Mouse (Mus musculus) stomach, postnatal 0 days (tissue): ENCODE measurements at regions not wholly inside any gene's neighbourhood (a gene's known extent, or its start where the extent isn't known, plus 50 kb on each side); places are given as distances from the start of the nearest gene placed in this dataset.

Experiments used
- CTCF ChIP-seq: IDR thresholded peaks from 2 replicates; pipeline ENCODE4 v1.5.1; 2016; ENCODE audit warnings: antibody characterized with exemption, low read depth, mild to moderate bottlenecking, moderate library complexity
- EP300 ChIP-seq: optimal IDR thresholded peaks from 2 replicates; pipeline ENCODE3; 2016; ENCODE audit warnings: antibody characterized with exemption

DNA sequence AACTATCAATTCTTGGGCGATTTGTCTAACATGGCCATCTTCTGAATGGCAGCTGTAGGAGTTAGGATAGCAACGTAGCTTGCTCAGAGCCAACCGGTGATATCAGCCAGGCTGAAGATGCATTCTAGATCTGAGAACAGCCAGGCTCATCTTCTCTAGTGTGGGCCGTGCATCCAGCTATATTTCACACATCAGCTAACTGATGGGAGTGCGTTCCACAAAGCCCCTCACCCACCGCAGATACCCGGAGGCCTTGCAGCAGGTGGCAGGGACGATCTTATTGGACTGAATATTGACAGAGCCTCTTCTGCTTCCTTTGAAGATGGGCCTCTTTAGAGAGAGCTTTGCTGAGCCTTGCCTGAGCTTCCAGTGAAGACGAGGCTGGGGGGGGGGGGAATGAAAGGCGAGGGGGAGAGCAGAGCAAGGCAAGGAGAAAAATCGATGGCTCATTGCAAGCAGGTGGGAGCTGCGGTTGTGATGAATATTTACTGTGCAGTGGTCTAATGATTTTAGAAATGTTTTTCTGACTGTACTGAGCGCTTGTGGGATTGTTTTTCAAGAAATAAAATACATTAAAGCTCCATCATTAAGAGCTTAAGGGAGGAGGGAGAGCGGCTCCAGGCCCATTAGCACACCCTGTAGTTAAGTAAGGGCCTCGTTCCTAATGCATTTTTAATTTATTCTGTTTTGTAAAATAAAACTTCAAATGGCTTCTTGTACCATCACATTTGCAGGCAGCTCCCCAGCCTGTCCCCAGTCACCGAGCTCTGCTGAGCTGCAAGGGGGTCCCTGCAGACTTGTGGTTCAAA lies 97.8 kb upstream of the Kcnd3 start:
- no peak for TF ChIP-seq CTCF
- TF ChIP-seq EP300: no peak
